Mouse (Mus musculus) forebrain, embryonic 16.5 days (tissue): Measurements from ENCODE around the gene E030025P04Rik. TPM values are rescaled to one million over a fixed set of nuclear protein-coding genes. Genes with fewer than 3 reads are reported as not detected.

Experiments used
- ATAC-seq: fragments of 200-750 bp; cut with Nextera tagmentation; 2 replicates; pipeline ENCODE4 v1.8.0; 2017; ENCODE audit warnings: mild to moderate bottlenecking, moderate library complexity
- H3K27ac ChIP-seq: fragments of 300-500 bp; sonication (generic); 2 replicates; pipeline ENCODE4 v1.5.1; 2014; ENCODE audit warnings: low read length, control low read depth
- H3K27me3 ChIP-seq: fragments of 300-500 bp; sonication (generic); replicated peaks from 2 replicates; pipeline ENCODE4 v1.6.1; 2014; ENCODE audit warnings: low read length; ENCODE audit not compliant: control insufficient read depth, insufficient read depth
- H3K36me3 ChIP-seq: fragments of 300-500 bp; sonication (generic); 2 replicates; pipeline ENCODE4 v1.6.1; 2014; ENCODE audit not compliant: control insufficient read depth, insufficient read depth
- H3K4me1 ChIP-seq: fragments of 300-500 bp; sonication (generic); replicated peaks from 2 replicates; pipeline ENCODE4 v1.6.1; 2014; ENCODE audit warnings: low read length; ENCODE audit not compliant: control insufficient read depth, insufficient read depth
- H3K4me2 ChIP-seq: fragments of 300-500 bp; sonication (generic); 2 replicates; pipeline ENCODE4 v1.6.1; 2014; ENCODE audit warnings: mild to moderate bottlenecking, low read length, control low read depth
- H3K4me3 ChIP-seq: fragments of 300-500 bp; sonication (generic); replicated peaks from 2 replicates; pipeline ENCODE4 v1.5.1; 2014; ENCODE audit warnings: mild to moderate bottlenecking, low read length, control low read depth
- H3K9ac ChIP-seq: fragments of 300-500 bp; sonication (generic); replicated peaks from 2 replicates; pipeline ENCODE4 v1.6.1; 2014; ENCODE audit warnings: low read depth, low read length, control low read depth
- H3K9me3 ChIP-seq: fragments of 300-500 bp; sonication (generic); 2 replicates; pipeline ENCODE4 v1.6.1; 2016; ENCODE audit warnings: low read length; ENCODE audit not compliant: control insufficient read depth
- WGBS: fragments of 180-500 bp; shearing (Covaris S2); extraction: QIAGEN DNeasy Blood & Tissue Kit; methylation state at CpG from one replicate; pipeline ENCODE4 v1.1.7; 2014; 5-methylcytosine and 5-hydroxymethylcytosine counted together
- polyA plus RNA-seq: library from polyadenylated mRNA; unstranded; fragments of >200 nt; fragmentation: Nextera tagmentation; extraction: Ambion mirVana; gene quantifications from 2 replicates; pipeline ENCODE4 v1.2.1, GENCODE M21; 2015

The E030025P04Rik gene
- not detected in 2 replicates for polyA plus RNA-seq

GRCm38 (mm10) chr11:109144236-109144635 is at the start of gene E030025P04Rik:
Gene E030025P04Rik (minus strand): TSS chr11:109144369.
- ATAC-seq, result no peak
- H3K27ac ChIP-seq, result no peak within 1 kb of the TSS
- no peaks in the 10 kb centered on the region for H3K9me3 ChIP-seq
- H3K4me1 ChIP-seq, result no peaks in the 10 kb centered on the region
- 85% methylated on average over 4 of the region's 4 CpGs for WGBS
- H3K36me3 ChIP-seq, result no peaks in the 10 kb centered on the region
- H3K9ac ChIP-seq, result no peak within 1 kb of the TSS
- H3K4me3 ChIP-seq, result no peak within 1 kb of the TSS
- H3K27me3 ChIP-seq, result no peaks in the 10 kb centered on the region
- H3K4me2 ChIP-seq, result no peak within 1 kb of the TSS

- Histone ChIP-seq H3K4me3 (no peak overlapping the region), H3K4me1 (no peaks in the 10 kb centered on the region), H3K4me2 (no peak overlapping the region), H3K27me3 (no peaks in the 10 kb centered on the region), H3K27ac (no peak overlapping the region), H3K36me3 (no peaks in the 10 kb centered on the region), H3K9me3 (no peaks in the 10 kb centered on the region), H3K9ac (no peak overlapping the region)
- 48% methylated on average over 15 of the region's 15 CpGs for WGBS
- peak; percentile 63 for ATAC-seq
These were observed 48.7 kb upstream of the E030025P04Rik start for GRCm38 (mm10) chr11:109192673-109193557.

- Histone ChIP-seq H3K4me2 (no peak overlapping the region), H3K9ac (no peak overlapping the region), H3K4me1 (no peaks in the 10 kb centered on the region), H3K27ac (no peak overlapping the region), H3K27me3 (no peaks in the 10 kb centered on the region), H3K4me3 (no peak overlapping the region), H3K36me3 (no peaks in the 10 kb centered on the region), H3K9me3 (no peaks in the 10 kb centered on the region)
- no peak for ATAC-seq
- WGBS, result 91% methylated on average over 5 of the region's 5 CpGs
These were observed 44.1 kb upstream of the E030025P04Rik start for GRCm38 (mm10) chr11:109188235-109188634.

GRCm38 (mm10) chr11:109187631-109188184 is 43.5 kb upstream of the E030025P04Rik start:
- WGBS, result 78% methylated on average over 6 of the region's 6 CpGs
- Histone ChIP-seq H3K36me3 (no peaks in the 10 kb centered on the region), H3K4me3 (no peak overlapping the region), H3K27me3 (no peaks in the 10 kb centered on the region), H3K4me1 (no peaks in the 10 kb centered on the region), H3K9ac (no peak overlapping the region), H3K9me3 (no peaks in the 10 kb centered on the region), H3K27ac (no peak overlapping the region), H3K4me2 (no peak overlapping the region)
- no peak for ATAC-seq

DNA sequence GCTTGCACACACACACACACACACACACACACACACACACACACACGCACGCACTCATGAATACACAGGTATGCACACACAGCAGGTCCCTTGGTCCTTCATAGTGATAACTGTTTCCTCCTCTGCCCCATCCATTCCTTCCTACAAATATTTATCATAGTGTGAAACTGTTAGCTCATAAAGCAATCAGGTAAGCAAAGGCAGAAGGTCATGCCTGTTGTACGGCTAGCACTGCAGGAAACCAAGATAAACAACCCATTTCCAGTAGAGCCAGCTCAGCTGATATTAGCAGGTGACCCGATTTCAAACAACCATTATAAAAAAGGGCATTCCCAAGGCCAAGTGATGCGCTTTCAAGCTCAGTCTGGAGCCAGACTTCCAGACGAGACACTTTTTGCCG is 36.9 kb upstream of the E030025P04Rik start:
- 80% methylated on average over 7 of the region's 7 CpGs for WGBS
- Histone ChIP-seq H3K9me3 (no peaks in the 10 kb centered on the region), H3K4me3 (no peak overlapping the region), H3K36me3 (no peaks in the 10 kb centered on the region), H3K4me2 (no peak overlapping the region), H3K27me3 (no peaks in the 10 kb centered on the region), H3K27ac (no peak overlapping the region), H3K4me1 (no peaks in the 10 kb centered on the region), H3K9ac (no peak overlapping the region)
- no peak for ATAC-seq

DNA sequence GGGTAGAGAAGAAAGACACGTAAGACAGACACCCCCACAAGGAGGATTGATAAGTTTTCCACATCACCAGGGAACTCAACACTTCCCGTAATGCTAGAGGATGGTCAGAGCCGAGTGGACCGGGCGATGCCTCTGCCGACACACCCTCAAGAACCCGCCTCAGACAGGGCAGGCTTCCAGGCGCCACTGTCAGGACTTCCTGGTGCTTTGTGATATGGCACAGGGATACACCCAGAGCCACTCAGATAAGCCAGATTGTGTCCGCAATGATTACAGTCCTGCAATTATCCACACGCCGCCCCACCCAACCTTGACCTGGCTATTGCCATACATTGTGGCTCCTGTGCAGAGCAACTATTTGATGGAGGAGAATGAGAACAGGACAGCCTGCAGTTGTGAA is 36.1 kb upstream of the E030025P04Rik start:
- no peak overlapping the region for H3K27ac ChIP-seq
- H3K4me1 ChIP-seq, result no peaks in the 10 kb centered on the region
- H3K4me3 ChIP-seq, result no peak overlapping the region
- no peak overlapping the region for H3K4me2 ChIP-seq
- WGBS, result 93% methylated on average over 11 of the region's 11 CpGs
- ATAC-seq, result no peak
- no peaks in the 10 kb centered on the region for H3K36me3 ChIP-seq
- no peaks in the 10 kb centered on the region for H3K27me3 ChIP-seq
- no peak overlapping the region for H3K9ac ChIP-seq
- no peaks in the 10 kb centered on the region for H3K9me3 ChIP-seq

GRCm38 (mm10) chr11:109178788-109179518 is 34.8 kb upstream of the E030025P04Rik start:
- Histone ChIP-seq H3K4me2 (no peak overlapping the region), H3K36me3 (no peaks in the 10 kb centered on the region), H3K9ac (no peak overlapping the region), H3K27ac (no peak overlapping the region), H3K4me1 (no peaks in the 10 kb centered on the region), H3K27me3 (no peaks in the 10 kb centered on the region), H3K4me3 (no peak overlapping the region), H3K9me3 (no peaks in the 10 kb centered on the region)
- 0 out of 2 replicates have a peak, but pooled peaks have one; percentile 57 for ATAC-seq
- 51% methylated on average over 8 of the region's 8 CpGs for WGBS

GRCm38 (mm10) chr11:109175376-109175969 is 31.3 kb upstream of the E030025P04Rik start:
- Histone ChIP-seq H3K4me2 (no peak overlapping the region), H3K9ac (no peak overlapping the region), H3K4me3 (no peak overlapping the region), H3K27me3 (no peaks in the 10 kb centered on the region), H3K36me3 (no peaks in the 10 kb centered on the region), H3K4me1 (no peaks in the 10 kb centered on the region), H3K27ac (no peak overlapping the region), H3K9me3 (no peaks in the 10 kb centered on the region)
- 87% methylated on average over 8 of the region's 8 CpGs for WGBS
- ATAC-seq, result no peak

GRCm38 (mm10) chr11:109172224-109172623 is 28.1 kb upstream of the E030025P04Rik start:
- Histone ChIP-seq H3K9me3 (no peaks in the 10 kb centered on the region), H3K4me3 (no peak overlapping the region), H3K4me1 (no peaks in the 10 kb centered on the region), H3K36me3 (no peaks in the 10 kb centered on the region), H3K4me2 (no peak overlapping the region), H3K27me3 (no peaks in the 10 kb centered on the region), H3K9ac (no peak overlapping the region), H3K27ac (no peak overlapping the region)
- ATAC-seq, result no peak
- 67% methylated on average over 1 of the region's 1 CpGs for WGBS
